Mouse (Mus musculus): ENCODE data around the gene Pi4k2a.

Gene Pi4k2a

GRCm38 (mm10) chr19:42089748-42090595 is at the start of gene Pi4k2a:
Pi4k2a (plus strand) TSS chr19:42090470.
- DNase-seq (ENCODE audit: low spot score in 2 of 2): peak; percentile 100

GRCm38 (mm10) chr19:42043988-42044387 is 46.3 kb upstream of the Pi4k2a start:
- DNase-seq (ENCODE audit: low spot score in 2 of 2): no peak

- peak in 1 of 2 experiments; percentile 23 for DNase-seq (ENCODE audit: low spot score in 2 of 2)
Measured at GRCm38 (mm10) chr19:42045269-42046102, 44.8 kb upstream of the Pi4k2a start, which contains the start of gene Hoga1. Hoga1 (plus strand) TSS chr19:42045610.

- no peak for DNase-seq (ENCODE audit: low spot score in 2 of 2)
Measured at GRCm38 (mm10) chr19:42050251-42050650, 40.0 kb upstream of the Pi4k2a start.

DNA sequence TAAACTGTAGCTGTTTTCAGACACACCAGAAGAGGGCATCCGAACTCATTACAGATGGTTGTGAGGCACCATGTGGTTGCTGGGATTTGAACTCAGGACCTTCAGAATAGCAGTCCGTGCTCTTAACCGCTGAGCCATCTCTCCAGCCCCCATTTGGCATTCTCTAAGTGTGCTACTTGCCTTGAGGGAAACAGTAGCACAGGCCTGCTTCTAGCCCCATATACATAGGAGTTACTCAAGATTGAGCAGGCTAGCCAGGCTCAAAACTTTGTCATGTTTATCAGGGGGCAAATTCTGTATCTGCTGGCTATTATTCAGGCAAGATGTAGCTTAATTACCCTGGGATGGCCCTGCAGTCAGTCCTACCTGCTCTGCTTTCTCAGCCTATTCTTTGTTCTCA is 38.9 kb upstream of the Pi4k2a start:
- DNase-seq (ENCODE audit: low spot score in 2 of 2): no peak

DNA sequence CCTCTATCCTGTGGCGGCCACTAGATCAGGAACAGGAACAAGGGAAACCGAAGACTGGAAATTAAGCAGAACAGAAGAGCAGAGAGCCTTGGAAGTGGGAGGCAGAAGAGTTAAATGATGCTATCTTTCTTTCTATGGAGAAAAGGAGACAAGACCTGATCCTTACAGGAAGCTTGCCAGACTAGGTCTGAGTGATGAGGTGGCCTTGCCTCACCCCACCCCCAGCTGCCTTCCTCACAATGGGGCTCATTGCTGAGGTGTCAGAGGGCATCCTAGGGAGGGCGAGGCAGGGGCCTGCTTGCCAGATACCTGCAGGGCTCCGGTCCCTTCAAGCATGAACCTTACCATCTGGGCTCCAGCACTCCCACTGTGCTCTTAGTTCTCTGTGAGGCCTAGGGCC is 38.3 kb upstream of the Pi4k2a start, which contains the start of gene 4933411K16Rik:
4933411K16Rik (plus strand) TSS at position 301 of the 400 bp plus-strand sequence.
- DNase-seq (ENCODE audit: low spot score in 2 of 2): no peak

- DNase-seq (ENCODE audit: low spot score in 2 of 2): no peak
Measured at GRCm38 (mm10) chr19:42054255-42054654, 36.0 kb upstream of the Pi4k2a start.

DNA sequence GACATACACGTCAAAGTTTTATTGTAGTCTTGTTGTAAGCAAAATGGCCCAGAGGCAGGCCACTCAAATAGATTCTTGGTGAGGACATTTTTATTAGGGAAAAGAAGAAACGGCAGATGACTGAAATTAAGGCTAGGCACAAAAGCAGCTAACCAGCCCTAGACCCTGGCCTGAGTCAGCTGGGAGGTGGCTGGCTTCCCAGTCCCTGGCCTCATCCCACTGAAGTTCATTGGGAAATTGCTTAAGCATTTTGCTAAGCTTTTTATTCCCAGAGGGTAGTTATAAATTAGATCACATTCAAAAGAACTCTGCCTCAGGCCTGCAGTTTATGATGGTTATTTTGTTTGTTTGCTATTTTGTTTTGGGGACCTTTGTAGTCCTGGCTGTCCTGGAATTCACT is 34.4 kb upstream of the Pi4k2a start:
- no peak for DNase-seq (ENCODE audit: low spot score in 2 of 2)

- no peak for DNase-seq (ENCODE audit: low spot score in 2 of 2)
Measured at GRCm38 (mm10) chr19:42056719-42057409, 33.4 kb upstream of the Pi4k2a start.

- no peak for DNase-seq (ENCODE audit: low spot score in 2 of 2)
Measured at GRCm38 (mm10) chr19:42058426-42058825, 31.8 kb upstream of the Pi4k2a start.

- no peak for DNase-seq (ENCODE audit: low spot score in 2 of 2)
Measured at GRCm38 (mm10) chr19:42061443-42061842, 28.8 kb upstream of the Pi4k2a start.

- DNase-seq (ENCODE audit: low spot score in 2 of 2): no peak
Measured at GRCm38 (mm10) chr19:42068441-42069240, 21.6 kb upstream of the Pi4k2a start.

GRCm38 (mm10) chr19:42069241-42069525 is 21.1 kb upstream of the Pi4k2a start:
- no peak for DNase-seq (ENCODE audit: low spot score in 2 of 2)

- DNase-seq (ENCODE audit: low spot score in 2 of 2): no peak
Measured at GRCm38 (mm10) chr19:42071221-42071620, 19.0 kb upstream of the Pi4k2a start.

GRCm38 (mm10) chr19:42071886-42072608 is 18.2 kb upstream of the Pi4k2a start:
- no peak for DNase-seq (ENCODE audit: low spot score in 2 of 2)

DNA sequence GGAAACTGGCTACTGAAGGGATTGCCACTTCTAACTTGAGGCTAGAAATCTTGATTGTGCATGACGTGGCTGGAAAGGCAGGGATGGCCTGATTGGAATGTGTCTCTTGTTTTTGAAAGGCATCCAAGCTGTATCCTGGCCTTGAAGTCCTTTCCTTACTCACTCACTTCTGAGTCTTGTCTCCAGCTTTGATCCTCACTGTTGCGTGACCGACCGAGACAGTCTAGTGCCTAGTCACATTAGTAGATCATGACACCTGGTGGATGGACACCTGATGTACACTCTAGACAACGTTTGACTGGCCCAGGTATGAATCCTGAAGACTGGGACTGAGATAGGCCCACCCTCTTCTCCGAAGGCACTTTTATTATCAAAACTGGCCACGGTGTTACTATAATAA is 17.5 kb upstream of the Pi4k2a start:
- no peak for DNase-seq (ENCODE audit: low spot score in 2 of 2)

GRCm38 (mm10) chr19:42075051-42075450 is 15.2 kb upstream of the Pi4k2a start:
- DNase-seq (ENCODE audit: low spot score in 2 of 2): no peak

DNA sequence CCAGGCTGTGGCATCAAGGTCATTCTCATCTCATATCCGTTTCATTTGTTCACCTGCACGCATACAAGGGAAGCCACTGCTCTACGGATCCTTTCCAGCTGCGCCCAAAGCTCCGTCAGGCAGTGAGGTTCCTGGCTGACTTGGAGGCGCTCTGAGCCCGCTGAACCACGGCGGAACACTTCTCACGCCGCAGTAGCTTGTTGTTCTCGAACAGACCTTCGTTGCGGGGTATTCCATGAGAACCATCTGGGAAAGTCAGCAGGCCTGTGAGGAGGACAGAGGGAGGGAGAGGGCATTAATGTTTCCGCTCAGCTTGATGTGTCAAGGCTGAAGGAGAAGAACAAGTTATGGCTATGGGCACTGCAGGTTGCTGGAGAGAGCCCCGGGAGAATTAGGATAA is 14.3 kb upstream of the Pi4k2a start:
- DNase-seq (ENCODE audit: low spot score in 2 of 2): no peak

DNA sequence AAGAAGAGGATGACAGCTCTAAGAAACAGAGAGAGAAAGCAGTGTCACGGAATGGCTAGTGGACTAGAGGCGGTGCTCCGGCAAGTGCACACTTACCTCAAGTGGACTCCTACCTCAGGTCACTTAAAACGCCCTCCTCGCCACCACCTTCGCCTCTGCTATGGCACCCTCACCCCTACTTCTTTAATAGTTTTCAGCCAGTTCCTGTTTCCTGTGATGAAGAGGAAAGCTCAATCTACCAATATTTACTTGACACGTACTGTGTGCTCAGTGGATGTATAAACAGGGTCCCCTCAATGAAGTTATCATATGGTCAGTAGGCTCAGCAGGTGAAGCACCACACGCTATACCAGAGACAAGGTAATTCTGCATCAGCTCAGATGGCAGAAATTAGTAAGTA is 11.7 kb upstream of the Pi4k2a start:
- no peak for DNase-seq (ENCODE audit: low spot score in 2 of 2)

DNA sequence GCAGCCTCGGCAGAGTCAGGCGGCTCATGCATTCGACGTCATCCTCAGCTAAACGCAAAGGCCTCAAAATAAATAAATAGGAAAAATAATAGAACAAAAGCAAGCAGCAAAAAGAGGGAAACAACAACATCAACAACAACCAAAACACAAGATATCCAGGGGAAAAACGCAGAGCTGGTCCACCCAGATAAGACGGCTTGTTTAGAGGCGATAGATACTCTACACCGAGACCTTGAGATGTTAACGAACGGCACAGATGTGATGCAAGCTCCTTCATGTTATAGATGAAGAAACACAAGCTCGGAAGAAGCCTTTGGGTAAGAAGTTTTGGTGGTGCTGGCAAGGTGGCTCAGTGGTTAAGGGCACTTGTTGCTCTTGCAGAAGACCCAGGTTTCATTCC is 11.3 kb upstream of the Pi4k2a start:
- DNase-seq (ENCODE audit: low spot score in 2 of 2): no peak

GRCm38 (mm10) chr19:42079950-42080349 is 10.3 kb upstream of the Pi4k2a start:
- DNase-seq (ENCODE audit: low spot score in 2 of 2): no peak

Measured in right cerebral cortex, postnatal 36 days (tissue).